Mouse (Mus musculus) stomach, postnatal 0 days (tissue): ENCODE measurements around the gene 5730522E02Rik.

Experiments
- CTCF ChIP-seq: IDR thresholded peaks from 2 replicates; pipeline ENCODE4 v1.5.1; 2016; ENCODE audit warnings: antibody characterized with exemption, low read depth, mild to moderate bottlenecking, moderate library complexity
- EP300 ChIP-seq: optimal IDR thresholded peaks from 2 replicates; pipeline ENCODE3; 2016; ENCODE audit warnings: antibody characterized with exemption

- TF ChIP-seq CTCF (no peak), EP300 (no peak)
These were observed 540.5 kb downstream of the 5730522E02Rik start for GRCm38 (mm10) chr11:25670018-25670417.
